In the genomic region with DNA sequence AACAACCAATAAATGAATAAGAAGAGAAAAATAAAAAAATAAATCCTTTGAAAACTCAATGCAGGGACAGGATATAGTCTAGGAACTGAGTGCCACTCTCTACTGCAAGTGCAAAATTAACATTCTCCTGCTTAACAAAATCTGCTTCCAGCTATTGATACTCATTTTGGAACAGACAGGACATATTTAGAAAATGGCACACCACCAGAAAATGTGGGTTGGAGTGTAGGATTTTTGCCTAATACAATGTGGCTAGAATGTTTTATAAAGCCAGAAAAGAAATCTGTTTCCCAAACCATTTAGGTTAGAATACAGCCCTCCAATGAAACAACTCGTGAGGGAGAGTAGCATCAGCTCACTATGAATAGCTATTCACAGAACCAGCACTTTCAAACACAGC, we compare ENCODE assay signal across 31 mouse cellular contexts.
DNase-seq lines count a peak whose midpoint lies in the region; ATAC-seq and TF ChIP-seq lines count a peak whose summit lies in the region.
"Had no signal": no experiment of that assay in that cellular context is flagged by ENCODE, and none has a peak within 500 bp of the region (broad histone marks: within the 10 kb centered on the region; RNA-seq: fewer than 3 reads in every experiment).

No protein-coding gene starts in this region.

- H3K27ac ChIP-seq in left cerebral cortex, adult 2 months: peak overlapping the region; percentile 10; the same call in 1 of the 2 replicates
- H3K27ac ChIP-seq: embryonic facial prominence, embryonic 13.5 days; heart, embryonic 15.5 days; hindbrain, embryonic 12.5 days; hindbrain, postnatal 0 days; limb, embryonic 10.5 days; limb, embryonic 15.5 days; liver, embryonic 13.5 days; macrophage; midbrain, embryonic 13.5 days; neural tube, embryonic 13.5 days; stomach, postnatal 0 days had no signal

- ATAC-seq in frontal cortex, adult (ENCODE audit: low TSS enrichment): peak; percentile 64
- ATAC-seq: hindbrain, postnatal 0 days; intestine, embryonic 16.5 days; midbrain, embryonic 13.5 days had no signal

- intact Hi-C loops in left cerebral cortex, adult 2 months (cut with DNase I): loop anchor here (5.0 kb wide), 1 partner anchor 127 kb away; no protein-coding TSS in a partner anchor
- intact Hi-C loops in left cerebral cortex, postnatal 36 days (cut with DNase I): loop anchor here (10.0 kb wide), 1 partner anchor 129 kb away; the partner anchor contains the start of gene Hecw2

- DNase-seq in frontal cortex, postnatal 10 days (ENCODE audit: low spot score in 2 of 2): no peak
- no peak for DNase-seq in left cerebral cortex, adult 2 months (ENCODE audit: extremely low spot score in 1 of 2, low spot score in 2 of 2)
- no peak for DNase-seq in left cerebral cortex, postnatal 36 days (ENCODE audit: low spot score in 2 of 2)
- DNase-seq in layer of hippocampus, adult 8-10 months (ENCODE audit: low spot score in 2 of 2): peak; percentile 26 to 54
- DNase-seq in telencephalon, adult 2 months (ENCODE audit: low read depth, low spot score): peak; percentile 81
- DNase-seq in kidney, postnatal 4 days: no peak
- DNase-seq: adrenal gland, postnatal 25 days; B cell, adult 2 months; cerebellum, postnatal 36 days; embryo, embryonic 11 days; gastrocnemius, postnatal 14 days; kidney, adult 8-10 months; kidney, postnatal 10 days; liver, embryonic 13.5 days; lung, adult 18-20 months; lung, postnatal 10 days; right cerebral cortex, postnatal 4 days; thymus, postnatal 4 days had no signal

- no peak overlapping the region for H3K4me3 ChIP-seq in left cerebral cortex, adult 2 months
- H3K4me3 ChIP-seq: embryonic facial prominence, embryonic 13.5 days; erythroblast, embryonic 14.5 days; heart, embryonic 15.5 days; hindbrain, embryonic 12.5 days; limb, embryonic 10.5 days; limb, embryonic 15.5 days; liver, embryonic 13.5 days; midbrain, embryonic 13.5 days; neural tube, embryonic 13.5 days had no signal

- no peak for TF ChIP-seq CTCF in left cerebral cortex, adult 2 months (IDR thresholded peaks at IDR 0.05)

Comparison
In these comparisons a context has a peak if more than half of its experiments do, and no peak if none do; other contexts are left out.
1. DNase-seq: peak in layer of hippocampus, adult 8-10 months (2 of 2) and telencephalon, adult 2 months (single experiment); none in frontal cortex, postnatal 10 days (0 of 2), left cerebral cortex, adult 2 months (0 of 2), left cerebral cortex, postnatal 36 days (0 of 2) and kidney, postnatal 4 days (0 of 2).